Mouse (Mus musculus) T-helper 2 cell (primary cell): Measurements from ENCODE around the gene Plin1.

Experiments
- in situ Hi-C: fragments of 300-600 bp; cut with MboI, MseI; formaldehyde crosslinking; loops from one replicate; pipeline ENCODE4 v1.15.1; 2025; ENCODE audit warnings: high pct_unique_total_duplicates

Plin1 gene

DNA sequence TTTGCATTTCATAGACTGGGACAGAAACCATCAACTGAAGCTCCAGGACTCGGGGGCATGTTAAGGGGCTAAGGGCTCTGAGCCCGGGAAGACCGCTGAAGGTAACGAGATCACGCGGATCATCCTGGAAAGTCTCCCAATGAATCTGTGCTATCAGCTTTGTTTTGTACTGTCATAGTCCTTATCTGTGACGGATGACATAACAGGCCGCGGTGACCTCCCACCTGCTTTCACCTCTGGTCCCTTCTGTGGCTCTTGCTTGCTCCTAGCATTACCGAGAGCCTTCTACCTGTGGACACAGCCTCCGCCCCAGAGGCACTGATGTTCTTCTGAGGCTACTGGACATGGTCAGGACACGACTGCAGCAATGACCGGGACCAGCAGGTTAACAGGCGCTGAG is 3.8 kb upstream of the Plin1 start:
- in situ Hi-C loops = no loop called here

DNA sequence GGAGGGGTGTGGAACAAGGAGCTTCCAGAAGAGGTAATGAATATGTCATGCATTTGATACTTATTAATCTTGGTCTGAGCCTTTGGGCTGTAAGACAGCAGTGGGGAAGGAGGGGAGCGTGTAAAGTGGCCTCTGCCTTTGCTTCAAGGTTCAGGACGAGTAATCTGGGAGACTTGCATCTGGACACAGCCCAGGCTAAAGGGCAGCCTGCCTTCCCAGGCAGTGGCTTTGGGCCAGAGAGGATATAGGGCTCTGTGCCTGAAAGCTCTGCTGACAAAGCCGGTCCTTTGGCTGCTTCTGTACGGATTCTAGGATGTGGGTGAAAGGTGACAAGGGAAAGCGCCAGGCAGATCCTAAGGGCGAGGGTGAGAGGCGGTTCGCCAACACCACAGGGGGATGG is 1.9 kb upstream of the Plin1 start:
- in situ Hi-C loops = no loop called here

DNA sequence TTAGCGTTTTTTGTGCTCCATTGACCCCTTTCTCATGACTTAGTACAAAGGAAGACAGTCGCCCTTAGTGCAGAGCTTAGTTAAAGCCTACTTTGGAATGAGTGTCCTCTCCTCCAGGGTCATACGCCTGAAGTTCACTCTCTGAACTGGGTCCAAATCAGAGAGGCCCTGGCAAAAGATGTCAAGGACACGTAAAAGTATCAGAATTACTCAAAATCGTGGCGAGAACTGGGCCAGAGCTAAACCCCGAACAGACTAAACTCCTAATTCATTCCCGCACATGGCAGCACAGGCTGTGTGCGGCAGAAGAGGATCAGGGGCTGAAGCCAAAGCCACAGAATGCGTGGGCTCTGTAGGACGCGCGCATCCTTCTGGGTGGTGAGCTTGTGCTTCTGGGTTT is 1.3 kb downstream of the Plin1 start:
- in situ Hi-C loops = no loop called here

DNA sequence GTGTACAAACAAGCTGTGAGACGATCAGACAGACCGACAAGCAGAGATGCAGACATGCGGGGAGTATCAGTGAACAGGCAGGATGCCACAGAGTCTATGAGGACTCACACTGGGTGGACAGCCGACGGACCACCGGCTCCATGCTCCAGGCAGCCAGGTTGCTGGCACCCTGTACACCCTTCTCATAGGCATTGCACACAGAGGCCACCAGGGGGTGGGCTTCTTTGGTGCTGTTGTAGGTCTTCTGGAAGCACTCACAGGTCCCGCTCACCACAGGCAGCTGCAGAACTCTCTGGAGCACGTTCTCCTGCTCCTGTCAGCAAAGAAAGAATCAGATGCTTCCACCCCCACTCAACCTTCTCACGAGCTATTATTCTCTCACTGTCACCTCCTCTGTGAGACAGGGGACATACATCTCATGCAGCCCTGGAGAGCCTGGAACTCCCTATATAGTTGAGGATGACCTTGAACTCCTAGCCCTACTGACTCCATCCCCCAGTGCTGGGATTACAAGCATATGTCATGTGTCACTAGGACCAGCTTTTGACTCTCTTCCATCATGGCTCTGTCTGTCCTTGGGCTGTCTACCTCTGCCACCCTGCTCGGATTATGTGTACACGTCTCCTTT is 2.8 kb downstream of the Plin1 start:
- in situ Hi-C loops = no loop called here

DNA sequence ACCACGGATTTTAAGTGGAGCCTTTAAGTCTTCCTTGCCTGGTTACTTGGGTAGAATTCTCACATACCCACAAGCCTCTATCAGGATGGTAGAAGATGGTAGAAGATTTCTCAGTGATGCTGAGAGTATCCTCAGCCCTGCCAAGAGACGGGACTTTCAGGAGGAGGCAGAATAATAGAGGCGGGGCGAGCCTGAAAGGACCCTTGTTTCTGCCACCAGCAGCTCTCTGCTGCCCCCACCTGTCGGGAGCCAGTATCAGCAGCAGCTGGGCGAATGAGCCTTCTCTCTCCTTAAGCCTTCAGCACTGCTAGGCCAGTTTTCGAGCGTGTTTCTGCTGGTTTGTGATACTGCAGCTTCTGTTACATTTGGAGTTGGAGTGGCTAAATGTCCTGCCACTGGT is 3.5 kb downstream of the Plin1 start:
- in situ Hi-C loops = no loop called here

DNA sequence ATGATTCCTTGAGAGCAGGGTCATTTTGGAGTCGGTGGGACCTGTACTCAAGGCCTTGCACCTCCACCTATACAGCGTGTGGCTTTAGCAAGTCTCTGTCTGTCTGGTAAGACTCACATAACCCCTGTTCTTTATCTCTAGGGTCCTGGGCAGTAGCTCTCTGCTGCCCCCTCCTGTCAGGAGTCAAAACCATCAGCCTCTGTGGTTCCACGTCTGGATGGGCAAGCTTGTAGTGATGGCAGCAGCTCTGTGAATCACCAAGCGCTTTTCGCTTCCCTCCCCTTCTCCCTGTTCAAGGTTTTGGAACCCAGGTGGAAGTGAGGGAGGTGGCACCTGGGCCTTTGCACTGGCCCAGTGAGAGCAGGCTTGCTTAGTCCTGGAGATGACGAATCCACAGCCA is 4.5 kb downstream of the Plin1 start:
- in situ Hi-C loops = no loop called here

DNA sequence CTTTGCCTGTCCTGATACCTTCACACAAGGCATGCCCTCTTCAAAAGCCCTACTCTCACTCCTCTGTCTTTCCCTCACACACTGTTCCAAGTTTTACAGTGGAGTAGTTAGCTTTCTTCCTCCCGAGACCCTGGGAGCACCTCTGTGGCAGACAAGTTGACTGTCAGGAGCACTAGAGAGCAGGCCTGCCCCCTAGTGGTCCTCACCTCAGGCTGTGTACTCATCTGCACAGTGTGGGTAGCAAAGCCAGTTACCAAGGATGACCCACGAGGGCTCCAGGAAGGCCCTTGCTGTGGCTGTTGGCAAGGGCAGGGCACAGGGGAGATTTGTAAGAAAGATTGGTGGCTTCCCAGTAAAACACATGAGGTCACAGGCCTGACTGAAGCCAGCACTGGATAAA is 5.6 kb downstream of the Plin1 start:
- in situ Hi-C loops = no loop called here

DNA sequence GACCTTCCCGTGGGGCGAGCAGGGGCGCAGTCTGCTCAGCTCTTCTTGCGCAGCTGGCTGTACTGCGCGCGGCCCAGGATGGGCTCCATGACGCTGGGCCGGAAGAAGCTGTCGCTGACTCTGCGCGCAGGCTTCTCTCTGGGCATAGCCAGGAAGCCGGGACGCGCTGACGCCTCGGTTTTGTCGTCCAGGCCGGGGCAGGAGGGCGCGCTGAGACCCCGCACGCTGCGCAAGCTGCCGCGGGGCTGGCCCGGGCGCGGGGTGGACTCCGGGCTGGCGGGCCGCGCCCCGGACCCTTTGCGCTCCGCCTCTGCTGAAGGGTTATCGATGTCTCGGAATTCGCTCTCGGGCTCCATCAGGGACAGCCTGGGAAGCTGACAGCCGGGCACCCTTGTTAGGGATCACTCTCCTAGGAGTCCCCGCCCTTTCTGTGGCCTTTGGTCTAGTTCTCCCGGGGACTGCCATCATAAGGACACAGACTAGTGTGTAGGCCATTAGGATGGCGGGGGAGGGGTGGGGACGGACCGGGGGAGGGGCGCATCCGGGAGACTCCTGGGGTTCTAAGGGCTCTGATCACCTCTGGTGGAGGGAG is 11.2 kb downstream of the Plin1 start:
- in situ Hi-C loops = no loop called here

DNA sequence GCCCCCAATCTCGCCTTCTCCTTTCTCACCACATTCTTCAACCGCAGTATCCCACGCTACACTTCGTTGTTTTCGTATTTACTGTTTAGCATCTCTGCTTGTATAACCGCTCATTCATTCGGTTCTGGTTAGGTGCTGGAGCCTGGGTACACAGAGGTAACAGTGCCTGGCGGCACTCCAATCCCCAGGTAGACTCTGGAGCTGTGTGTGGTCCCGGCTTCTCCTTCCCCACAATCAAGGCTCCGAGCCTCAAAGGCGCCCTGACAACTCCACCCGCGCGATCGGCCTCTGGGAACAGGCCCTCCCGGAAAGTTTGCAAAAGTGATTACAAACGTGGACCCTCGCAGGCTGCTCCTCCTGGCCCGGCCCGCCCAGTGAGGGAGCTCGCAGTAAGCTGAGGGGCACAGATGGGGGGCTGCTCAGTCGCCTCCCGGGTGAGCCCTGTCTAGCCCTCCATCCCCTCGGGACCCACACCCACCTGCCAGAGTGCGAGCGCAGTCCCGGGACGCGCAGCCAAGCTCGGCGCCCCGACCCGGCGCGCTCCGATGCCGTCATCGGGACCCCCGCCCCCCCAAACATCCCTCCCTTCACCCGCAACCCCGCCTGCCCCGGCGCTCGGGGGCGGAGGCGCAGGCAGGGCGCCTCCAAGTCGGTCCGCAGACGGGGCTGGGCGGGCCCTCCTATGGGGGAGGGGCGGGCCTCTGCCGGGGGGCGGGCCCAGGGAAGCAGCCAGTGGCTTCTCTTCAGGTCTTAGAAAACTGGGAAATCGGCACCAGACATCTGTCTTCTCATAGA is 17.3 kb downstream of the Plin1 start, which contains the start of gene Kif7:
Gene Kif7, minus strand, starts transcription at position 534 of the 795 bp plus-strand sequence.
- in situ Hi-C loops = no loop called here

DNA sequence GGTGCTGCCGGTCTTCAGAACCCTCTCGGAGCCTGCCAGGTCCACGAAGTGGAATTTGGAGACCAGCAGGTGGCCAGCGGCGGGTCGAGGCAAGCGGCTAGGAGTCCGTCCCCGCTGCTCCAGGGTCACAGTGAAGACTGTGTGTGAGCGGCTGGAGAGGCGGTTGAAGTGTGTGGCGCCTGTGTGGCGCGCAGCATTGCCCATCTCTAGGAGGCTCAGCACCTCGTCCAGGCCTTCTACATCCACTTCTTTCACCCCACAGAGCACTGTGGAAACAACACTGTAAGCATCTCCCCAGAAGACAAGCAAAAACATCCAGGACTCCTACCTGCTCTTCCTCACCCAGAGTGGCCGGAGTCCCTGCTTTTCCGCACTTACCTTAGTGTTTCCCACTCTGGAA is 21.9 kb downstream of the Plin1 start:
- in situ Hi-C loops = no loop called here

DNA sequence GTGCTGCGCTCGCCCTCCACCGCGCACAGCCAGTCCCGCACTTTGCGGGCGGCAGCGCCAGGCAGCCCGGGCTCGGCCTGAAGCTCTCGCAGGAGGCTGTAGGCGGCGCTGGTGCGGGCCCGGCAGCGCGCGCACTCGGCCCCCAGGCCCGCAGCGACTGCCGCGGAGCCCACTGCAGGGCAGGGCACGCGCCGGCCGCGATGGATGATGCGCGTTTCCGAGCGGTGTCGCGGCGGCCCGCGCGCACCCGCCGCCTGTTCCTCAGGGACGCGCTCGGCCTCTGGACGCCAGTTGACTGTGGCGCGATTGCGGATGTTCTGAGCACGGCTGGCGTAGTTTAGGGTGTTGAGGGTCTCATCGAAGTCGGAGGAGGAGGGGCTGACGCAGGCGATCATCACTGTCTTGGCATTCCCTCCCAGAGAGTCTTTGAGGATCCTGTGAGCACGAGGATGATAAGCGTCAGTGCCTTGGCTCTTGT is 22.5 kb downstream of the Plin1 start:
- in situ Hi-C loops = no loop called here

DNA sequence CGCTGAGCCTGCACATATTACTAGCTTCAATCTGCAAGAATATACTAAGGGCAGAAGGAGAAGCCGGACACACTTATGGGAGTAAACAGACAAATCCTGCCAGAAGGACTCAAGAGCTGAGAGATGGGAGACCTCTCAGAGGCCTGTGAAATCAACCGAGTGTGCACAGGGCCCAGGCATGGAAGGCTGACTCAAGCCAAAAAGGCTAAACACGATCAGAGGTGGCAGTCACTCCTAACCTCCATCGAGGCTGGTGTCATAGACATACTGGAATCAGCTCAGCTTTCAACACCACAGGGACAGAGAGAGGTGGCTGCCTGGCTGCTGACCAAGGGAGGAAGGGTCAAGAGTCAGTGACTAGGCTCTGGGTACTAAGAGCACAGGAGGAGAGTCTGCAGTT is 27.5 kb downstream of the Plin1 start:
- in situ Hi-C loops = loop anchor here (5.0 kb wide), 1 partner anchor 73 kb away; no protein-coding TSS in a partner anchor

DNA sequence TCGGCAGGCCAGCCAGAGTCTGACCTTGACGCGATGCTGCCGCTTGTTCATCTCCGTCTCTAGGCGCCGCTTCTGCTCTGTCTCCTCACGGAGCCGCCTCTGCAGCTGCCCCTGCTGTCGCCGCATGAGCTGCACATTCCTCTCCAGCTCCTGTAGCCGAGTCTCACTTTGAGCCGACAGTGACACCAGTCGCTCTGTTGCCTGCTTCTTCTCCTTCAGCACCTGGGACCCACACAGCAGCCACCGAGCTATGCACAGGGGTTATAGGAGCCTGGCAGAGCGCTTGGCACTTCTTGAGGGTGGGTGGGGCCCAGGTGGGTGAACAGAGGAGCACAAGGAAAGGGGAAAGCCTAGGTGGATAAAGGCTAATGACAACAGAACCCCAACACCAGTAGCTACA is 29.9 kb downstream of the Plin1 start:
- in situ Hi-C loops = no loop called here

DNA sequence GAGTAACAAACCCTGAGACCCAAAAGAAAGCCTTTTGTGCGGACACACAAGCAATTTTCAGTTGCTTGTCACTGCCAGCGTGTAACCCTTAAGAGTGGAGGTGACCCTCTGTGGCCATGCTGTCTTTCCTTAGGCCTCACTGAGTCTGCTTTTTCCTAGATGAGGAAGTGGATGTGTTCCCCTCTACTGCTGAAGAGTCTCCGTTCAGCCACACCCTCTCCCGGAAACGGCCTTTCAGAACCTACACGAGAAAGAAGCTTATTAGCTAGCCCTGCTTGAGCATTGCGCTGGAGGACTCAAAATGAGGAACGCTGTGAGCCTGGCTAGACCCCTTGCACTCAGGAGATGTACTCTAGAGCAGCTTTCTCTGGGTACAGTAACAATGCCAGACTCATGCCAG is 36.2 kb downstream of the Plin1 start:
- in situ Hi-C loops = no loop called here

DNA sequence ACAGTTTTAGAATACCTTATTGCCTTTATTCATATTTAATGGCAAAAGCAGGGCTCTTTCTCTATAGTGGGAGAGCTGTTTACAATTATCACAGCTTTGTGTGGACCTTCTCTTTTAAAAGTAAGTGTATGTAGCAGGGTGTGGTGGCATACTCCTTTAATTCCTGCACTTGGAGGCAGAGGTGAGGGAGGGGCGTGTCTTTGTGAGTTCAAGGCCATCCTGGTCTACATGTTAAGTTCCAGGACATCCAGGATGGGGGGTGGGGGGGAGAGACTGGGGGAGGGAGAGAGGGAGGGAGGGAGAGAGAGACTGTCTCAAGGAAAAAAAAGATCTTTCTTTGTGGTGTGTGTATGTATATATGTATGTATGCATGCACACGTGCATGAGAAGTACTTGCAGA is 52.5 kb downstream of the Plin1 start:
- in situ Hi-C loops = no loop called here

DNA sequence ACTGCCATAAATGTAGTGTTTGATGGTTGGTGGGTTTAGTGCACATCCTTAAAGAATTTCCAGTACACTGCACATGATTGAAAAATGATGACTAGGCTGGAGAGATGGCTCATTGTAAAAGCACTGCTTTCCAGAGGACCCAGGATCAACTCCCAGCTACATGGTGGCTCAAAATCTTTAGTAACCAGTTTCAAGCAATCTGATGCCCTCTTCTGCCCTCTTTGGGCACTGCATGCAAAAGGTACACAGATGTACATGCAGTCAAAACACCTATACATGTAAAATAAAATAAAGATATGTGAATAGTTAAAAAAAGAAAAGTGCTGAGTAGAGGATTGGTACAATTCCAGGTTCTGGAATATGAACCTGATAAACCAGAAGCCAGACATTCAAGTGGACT is 53.5 kb downstream of the Plin1 start:
- in situ Hi-C loops = no loop called here

DNA sequence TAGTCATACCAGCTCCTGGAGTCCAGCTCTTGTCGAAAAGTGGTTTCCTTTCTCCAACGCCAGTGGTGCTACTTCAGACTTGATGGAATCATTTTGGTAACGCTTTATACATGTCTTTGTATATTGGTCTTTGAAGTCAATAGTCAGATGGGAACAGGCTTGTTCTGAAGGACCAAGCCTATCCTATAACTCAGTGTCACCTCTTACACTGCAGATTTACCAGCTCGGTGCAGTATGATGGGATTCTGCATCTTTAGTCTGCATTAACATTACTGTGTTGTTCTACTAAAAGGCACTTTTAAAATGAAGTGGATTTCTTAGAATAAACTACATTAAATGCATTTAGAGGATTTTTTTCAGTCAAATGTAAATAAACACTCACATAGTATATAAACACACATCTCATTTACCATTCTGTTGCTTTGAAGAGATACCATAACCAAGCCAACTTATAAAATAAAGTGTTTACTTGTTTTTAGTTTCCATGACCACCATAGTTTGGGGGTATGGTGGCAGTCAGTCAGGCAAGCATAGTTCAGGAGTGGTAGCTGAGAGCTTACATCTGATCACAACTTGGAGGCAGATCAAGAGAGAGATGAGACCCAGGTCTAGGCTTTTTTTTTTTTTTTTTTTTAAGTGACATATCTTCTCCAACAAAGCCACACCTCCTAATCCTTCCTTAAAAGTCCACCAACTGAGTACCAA is 61.7 kb downstream of the Plin1 start:
- in situ Hi-C loops = no loop called here
